Mouse (Mus musculus): ENCODE data around the gene Tenm4.

Gene Tenm4

GRCm38 (mm10) chr7:96203812-96204560, 32.9 kb downstream of the Tenm4 start:
- DNase-seq (ENCODE audit: low read depth) = no peak

- DNase-seq (ENCODE audit: low read depth) = no peak
Measured at GRCm38 (mm10) chr7:96204809-96205350, 33.8 kb downstream of the Tenm4 start.

- no peak for DNase-seq (ENCODE audit: low read depth)
Measured at GRCm38 (mm10) chr7:96207071-96207470, 36.0 kb downstream of the Tenm4 start.

- no peak for DNase-seq (ENCODE audit: low read depth)
Measured at GRCm38 (mm10) chr7:96209783-96210524, 38.9 kb downstream of the Tenm4 start.

- no peak for DNase-seq (ENCODE audit: low read depth)
Measured at GRCm38 (mm10) chr7:96210525-96211369, 39.7 kb downstream of the Tenm4 start.

- no peak for DNase-seq (ENCODE audit: low read depth)
Measured at GRCm38 (mm10) chr7:96211618-96212021, 40.6 kb downstream of the Tenm4 start.

- no peak for DNase-seq (ENCODE audit: low read depth)
Measured at GRCm38 (mm10) chr7:96212224-96212591, 41.2 kb downstream of the Tenm4 start.

GRCm38 (mm10) chr7:96212592-96213541, 41.8 kb downstream of the Tenm4 start:
- DNase-seq (ENCODE audit: low read depth) = no peak

- DNase-seq (ENCODE audit: low read depth) = no peak
Measured at GRCm38 (mm10) chr7:96213741-96214140, 42.7 kb downstream of the Tenm4 start.

GRCm38 (mm10) chr7:96214876-96215275, 43.8 kb downstream of the Tenm4 start:
- DNase-seq (ENCODE audit: low read depth) = no peak

GRCm38 (mm10) chr7:96215894-96216509, 45.0 kb downstream of the Tenm4 start:
- no peak for DNase-seq (ENCODE audit: low read depth)

GRCm38 (mm10) chr7:96219386-96219785, 48.3 kb downstream of the Tenm4 start:
- DNase-seq (ENCODE audit: low read depth) = no peak

GRCm38 (mm10) chr7:96220647-96221046, 49.6 kb downstream of the Tenm4 start:
- DNase-seq (ENCODE audit: low read depth) = no peak

GRCm38 (mm10) chr7:96222569-96222968, 51.5 kb downstream of the Tenm4 start:
- DNase-seq (ENCODE audit: low read depth) = no peak

- DNase-seq (ENCODE audit: low read depth) = no peak
Measured at GRCm38 (mm10) chr7:96228562-96229268, 57.7 kb downstream of the Tenm4 start.

GRCm38 (mm10) chr7:96230006-96230719, 59.1 kb downstream of the Tenm4 start:
- no peak for DNase-seq (ENCODE audit: low read depth)

- DNase-seq (ENCODE audit: low read depth) = no peak
Measured at GRCm38 (mm10) chr7:96230720-96231241, 59.7 kb downstream of the Tenm4 start.

GRCm38 (mm10) chr7:96235847-96236246, 64.8 kb downstream of the Tenm4 start:
- no peak for DNase-seq (ENCODE audit: low read depth)

- no peak for DNase-seq (ENCODE audit: low read depth)
Measured at GRCm38 (mm10) chr7:96240661-96241060, 69.6 kb downstream of the Tenm4 start.
